Mouse (Mus musculus) midbrain, embryonic 14.5 days (tissue): ENCODE data around the gene Amacr. TPM values are rescaled to one million over a fixed set of nuclear protein-coding genes. Genes with fewer than 3 reads are reported as not detected.

Experiments
- ATAC-seq: fragments of 200-750 bp; cut with Nextera tagmentation; 2 replicates; pipeline ENCODE4 v1.8.0; 2017; ENCODE audit warnings: moderate number of reproducible peaks, moderate library complexity; ENCODE audit not compliant: low FRiP score, low TSS enrichment
- DNase-seq: peaks from one replicate; pipeline ENCODE4 v3.0.0-alpha.2; 2015
- H3K27ac ChIP-seq: fragments of 300-500 bp; sonication (generic); replicated peaks from 2 replicates; pipeline ENCODE4 v1.5.1; 2014; ENCODE audit warnings: mild to moderate bottlenecking, low read depth, low read length, moderate library complexity
- H3K27me3 ChIP-seq: fragments of 300-500 bp; sonication (generic); 2 replicates; pipeline ENCODE4 v1.6.1; 2014; ENCODE audit warnings: low read length, control low read depth, mixed read lengths; ENCODE audit not compliant: control insufficient read depth, insufficient read depth
- H3K36me3 ChIP-seq: fragments of 300-500 bp; sonication (generic); 2 replicates; pipeline ENCODE4 v1.6.1; 2014; ENCODE audit warnings: low read length, control low read depth; ENCODE audit not compliant: control insufficient read depth, insufficient read depth
- H3K4me1 ChIP-seq: fragments of 300-500 bp; sonication (generic); 2 replicates; pipeline ENCODE4 v1.6.1; 2014; ENCODE audit warnings: mild to moderate bottlenecking, antibody characterized with exemption, low read length, control low read depth; ENCODE audit not compliant: control insufficient read depth, insufficient read depth
- H3K4me2 ChIP-seq: fragments of 300-500 bp; sonication (generic); 2 replicates; pipeline ENCODE4 v1.6.1; 2014; ENCODE audit warnings: mild to moderate bottlenecking, low read length, moderate library complexity
- H3K4me3 ChIP-seq: fragments of 300-500 bp; sonication (generic); replicated peaks from 2 replicates; pipeline ENCODE4 v1.5.1; 2014; ENCODE audit warnings: low read depth, low read length
- H3K9ac ChIP-seq: fragments of 300-500 bp; sonication (generic); replicated peaks from 2 replicates; pipeline ENCODE4 v1.6.1; 2014; ENCODE audit warnings: mild to moderate bottlenecking, low read length, moderate library complexity
- H3K9me3 ChIP-seq: fragments of 300-500 bp; sonication (generic); 2 replicates; pipeline ENCODE4 v1.6.1; 2016; ENCODE audit warnings: low read length, control low read depth, mixed read lengths; ENCODE audit not compliant: control insufficient read depth
- WGBS: fragments of 180-500 bp; shearing (Covaris S2); extraction: QIAGEN DNeasy Blood & Tissue Kit; methylation state at CpG from one replicate; pipeline ENCODE4 v1.1.7; 2014; 5-methylcytosine and 5-hydroxymethylcytosine counted together
- polyA plus RNA-seq: library from polyadenylated mRNA; unstranded; fragments of >200 nt; fragmentation: Nextera tagmentation; extraction: Ambion mirVana; gene quantifications from 2 replicates; pipeline ENCODE4 v1.2.1, GENCODE M21; 2014

Gene Amacr
- polyA plus RNA-seq, 1 experiment from 2014 or later, result 11.1 TPM

GRCm38 (mm10) chr15:11037376-11037695, 55.8 kb downstream of the Amacr start:
- Histone ChIP-seq H3K9me3 (no peaks in the 10 kb centered on the region), H3K9ac (peak overlapping the region; percentile 47; the same call in 1 of the 2 replicates), H3K27ac (no peak overlapping the region), H3K27me3 (peaks cover 41% of the 10 kb centered on the region), H3K4me1 (peaks cover 12% of the 10 kb centered on the region), H3K4me2 (peak overlapping the region; percentile 65), H3K36me3 (no peaks in the 10 kb centered on the region), H3K4me3 (peak overlapping the region; percentile 36)
- 4% methylated on average over 8 of the region's 8 CpGs for WGBS
- DNase-seq (peak; percentile 43), ATAC-seq (no peak)

DNA sequence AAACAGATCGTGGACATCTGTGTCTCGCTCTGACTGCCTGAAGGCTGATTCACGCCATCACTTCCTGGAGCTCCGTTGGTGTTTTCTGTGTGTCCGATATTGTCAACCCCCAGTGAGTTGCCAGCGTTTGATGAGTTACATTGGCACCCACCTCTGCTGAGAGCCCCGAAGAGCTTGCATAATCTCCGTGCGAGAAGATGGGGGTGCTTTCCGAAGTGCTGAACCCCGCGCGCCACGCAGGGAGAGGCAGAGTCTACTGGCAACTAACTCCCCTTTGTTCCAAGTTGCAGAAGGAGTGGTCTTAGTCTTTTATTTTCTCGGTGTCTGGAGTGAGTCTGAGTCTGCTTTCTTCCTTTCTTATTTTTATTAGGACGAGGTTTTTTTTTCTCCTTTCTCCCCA, 56.2 kb downstream of the Amacr start, which contains the start of gene Rxfp3:
Rxfp3 (minus strand) TSS at position 281 of the 400 bp plus-strand sequence.
- no peak within 1 kb of the TSS for H3K27ac ChIP-seq
- no peaks in the 10 kb centered on the region for H3K9me3 ChIP-seq
- peaks cover 41% of the 10 kb centered on the region for H3K27me3 ChIP-seq
- peaks cover 12% of the 10 kb centered on the region for H3K4me1 ChIP-seq
- no peaks in the 10 kb centered on the region for H3K36me3 ChIP-seq
- DNase-seq (peak; percentile 26), ATAC-seq (no peak)
- H3K9ac ChIP-seq, result peak within 1 kb of the TSS; percentile 47; the same call in 1 of the 2 replicates
- WGBS, result 2% methylated on average over 16 of the region's 16 CpGs
- H3K4me2 ChIP-seq, result peak within 1 kb of the TSS; percentile 65
- H3K4me3 ChIP-seq, result peak within 1 kb of the TSS; percentile 36

DNA sequence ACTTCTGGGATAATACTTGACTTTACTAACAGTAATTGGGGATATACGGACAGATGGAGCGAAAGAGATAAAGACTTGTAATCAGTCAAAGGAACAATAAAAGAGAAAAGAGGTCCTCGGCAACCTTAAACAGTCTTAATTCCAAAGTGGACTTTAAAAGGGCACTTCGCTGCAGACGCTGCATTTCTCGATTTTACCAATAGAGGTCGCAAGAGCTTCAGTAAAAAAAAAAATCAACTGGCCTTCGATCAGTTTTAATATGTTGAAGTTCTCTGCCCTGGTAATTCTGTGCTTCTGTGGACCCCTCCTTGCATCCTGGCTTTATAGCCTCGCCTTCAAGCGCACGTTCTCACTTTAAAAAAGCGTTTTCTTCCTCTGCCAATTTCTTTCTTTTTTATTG, 56.9 kb downstream of the Amacr start:
- WGBS, result 3% methylated on average over 12 of the region's 12 CpGs
- H3K27me3 ChIP-seq, result peaks cover 41% of the 10 kb centered on the region

DNA sequence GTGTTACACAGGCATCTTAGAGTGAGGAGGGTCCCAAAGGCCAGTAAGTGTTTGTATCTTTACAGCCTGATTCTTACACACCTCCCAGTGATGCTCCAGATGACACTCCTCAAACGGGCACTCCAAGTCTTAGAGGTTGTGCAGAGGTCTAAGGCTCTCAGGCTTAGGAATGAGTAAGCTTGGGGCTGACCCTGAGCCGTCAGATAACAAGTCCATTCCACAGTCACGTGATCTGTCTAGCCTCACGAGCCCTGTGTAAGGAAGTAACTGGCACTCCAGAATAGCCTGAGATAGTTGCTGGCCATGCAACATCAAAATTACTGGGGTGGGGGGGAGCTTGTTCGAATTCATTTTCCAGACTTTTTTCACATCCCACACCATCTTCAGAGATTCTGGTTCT, 58.5 kb downstream of the Amacr start:
- Histone ChIP-seq H3K27me3 (peaks cover 32% of the 10 kb centered on the region), H3K4me1 (peaks cover 12% of the 10 kb centered on the region), H3K4me2 (no peak overlapping the region), H3K9ac (no peak overlapping the region), H3K27ac (no peak overlapping the region), H3K9me3 (no peaks in the 10 kb centered on the region), H3K4me3 (no peak overlapping the region), H3K36me3 (no peaks in the 10 kb centered on the region)
- WGBS, result 68% methylated on average over 5 of the region's 5 CpGs
- ATAC-seq (no peak), DNase-seq (no peak)

More for the DNA sequence above, 56.9 kb downstream of the Amacr start:
- no peaks in the 10 kb centered on the region for H3K9me3 ChIP-seq
- no peak overlapping the region for H3K27ac ChIP-seq
- ATAC-seq (no peak), DNase-seq (peak; percentile 87)
- H3K4me2 ChIP-seq, result no peak overlapping the region
- peaks cover 12% of the 10 kb centered on the region for H3K4me1 ChIP-seq
- no peak overlapping the region for H3K9ac ChIP-seq
- H3K36me3 ChIP-seq, result no peaks in the 10 kb centered on the region
- no peak overlapping the region for H3K4me3 ChIP-seq

GRCm38 (mm10) chr15:11041229-11041628, 59.7 kb downstream of the Amacr start:
- peaks cover 21% of the 10 kb centered on the region for H3K27me3 ChIP-seq
- peaks cover 7% of the 10 kb centered on the region for H3K4me1 ChIP-seq
- H3K4me3 ChIP-seq, result no peak overlapping the region
- no peak for ATAC-seq
- 87% methylated on average over 2 of the region's 2 CpGs for WGBS
- no peak overlapping the region for H3K27ac ChIP-seq
- no peaks in the 10 kb centered on the region for H3K9me3 ChIP-seq
- no peak overlapping the region for H3K9ac ChIP-seq
- DNase-seq, result no peak
- H3K4me2 ChIP-seq, result no peak overlapping the region
- H3K36me3 ChIP-seq, result no peaks in the 10 kb centered on the region

GRCm38 (mm10) chr15:11042828-11043227, 61.3 kb downstream of the Amacr start:
- H3K27ac ChIP-seq, result no peak overlapping the region
- no peak overlapping the region for H3K4me3 ChIP-seq
- DNase-seq (no peak), ATAC-seq (no peak)
- WGBS, result 90% methylated on average over 5 of the region's 5 CpGs
- no peak overlapping the region for H3K4me2 ChIP-seq
- no peaks in the 10 kb centered on the region for H3K36me3 ChIP-seq
- H3K9me3 ChIP-seq, result no peaks in the 10 kb centered on the region
- no peaks in the 10 kb centered on the region for H3K4me1 ChIP-seq
- no peak overlapping the region for H3K9ac ChIP-seq
- peaks cover 5% of the 10 kb centered on the region for H3K27me3 ChIP-seq

Other genes starting within 250 kb of the Amacr start
- 0.42 and 0.88 TPM in 2 replicates for gene C1qtnf3, start 29.4 kb upstream of the Amacr start, polyA plus RNA-seq
- 0.36 TPM in 1 of 2 replicates, not detected in the other for gene Slc45a2, start 19.0 kb downstream of the Amacr start, polyA plus RNA-seq
- 2.5 TPM in 2 replicates for gene Rxfp3, start 56.2 kb downstream of the Amacr start, polyA plus RNA-seq
- gene Adamts12, start 83.0 kb downstream of the Amacr start, polyA plus RNA-seq, result 0.70 and 2.8 TPM in 2 replicates